Mouse (Mus musculus) intestine, embryonic 16.5 days (tissue): Measurements from ENCODE around the gene Igsf8. TPM values are rescaled to one million over a fixed set of nuclear protein-coding genes. Genes with fewer than 3 reads are reported as not detected.
"Not testable (repeated sequence)": the region's sequence is repeated elsewhere in the genome, so short reads cannot be mapped to it uniquely, and the experiment has no call there.

Source experiments
- ATAC-seq: fragments of 200-750 bp; cut with Nextera tagmentation; 2 replicates; pipeline ENCODE4 v1.8.0; 2017; ENCODE audit warnings: moderate TSS enrichment, moderate library complexity
- H3K27ac ChIP-seq: fragments of 300-500 bp; sonication (generic); 2 replicates; pipeline ENCODE4 v1.5.1; 2014; ENCODE audit warnings: mild to moderate bottlenecking, low read length
- H3K27me3 ChIP-seq: fragments of 300-500 bp; sonication (generic); replicated peaks from 2 replicates; pipeline ENCODE4 v1.6.1; 2014; ENCODE audit warnings: low read length, control low read depth, mixed read lengths; ENCODE audit not compliant: control insufficient read depth, insufficient read depth
- H3K36me3 ChIP-seq: fragments of 300-500 bp; sonication (generic); 2 replicates; pipeline ENCODE4 v1.6.1; 2014; ENCODE audit warnings: low read length, control low read depth; ENCODE audit not compliant: control insufficient read depth, insufficient read depth
- H3K4me1 ChIP-seq: fragments of 300-500 bp; sonication (generic); 2 replicates; pipeline ENCODE4 v1.6.1; 2014; ENCODE audit warnings: low read length, control low read depth, mixed read lengths; ENCODE audit not compliant: control insufficient read depth, insufficient read depth
- H3K4me2 ChIP-seq: fragments of 300-500 bp; sonication (generic); 2 replicates; pipeline ENCODE4 v1.6.1; 2014; ENCODE audit warnings: low read depth, low read length, control low read depth
- H3K4me3 ChIP-seq: fragments of 300-500 bp; sonication (generic); 2 replicates; pipeline ENCODE4 v1.5.1; 2014; ENCODE audit warnings: mild to moderate bottlenecking, low read length
- H3K9ac ChIP-seq: fragments of 300-500 bp; sonication (generic); 2 replicates; pipeline ENCODE4 v1.6.1; 2014; ENCODE audit warnings: low read depth, low read length
- H3K9me3 ChIP-seq: fragments of 300-500 bp; sonication (generic); 2 replicates; pipeline ENCODE4 v1.6.1; 2016; ENCODE audit warnings: low read length, control low read depth; ENCODE audit not compliant: control insufficient read depth
- WGBS: fragments of 180-500 bp; shearing (Covaris S2); extraction: QIAGEN DNeasy Blood & Tissue Kit; methylation state at CpG from one replicate; pipeline ENCODE4 v1.1.7; 2014; 5-methylcytosine and 5-hydroxymethylcytosine counted together
- polyA plus RNA-seq: library from polyadenylated mRNA; unstranded; fragments of >200 nt; fragmentation: Nextera tagmentation; extraction: Ambion mirVana; gene quantifications from 2 replicates; pipeline ENCODE4 v1.2.1, GENCODE M21; 2015

The Igsf8 gene
- polyA plus RNA-seq, 1 experiment from 2014 or later: 45.2 TPM

DNA sequence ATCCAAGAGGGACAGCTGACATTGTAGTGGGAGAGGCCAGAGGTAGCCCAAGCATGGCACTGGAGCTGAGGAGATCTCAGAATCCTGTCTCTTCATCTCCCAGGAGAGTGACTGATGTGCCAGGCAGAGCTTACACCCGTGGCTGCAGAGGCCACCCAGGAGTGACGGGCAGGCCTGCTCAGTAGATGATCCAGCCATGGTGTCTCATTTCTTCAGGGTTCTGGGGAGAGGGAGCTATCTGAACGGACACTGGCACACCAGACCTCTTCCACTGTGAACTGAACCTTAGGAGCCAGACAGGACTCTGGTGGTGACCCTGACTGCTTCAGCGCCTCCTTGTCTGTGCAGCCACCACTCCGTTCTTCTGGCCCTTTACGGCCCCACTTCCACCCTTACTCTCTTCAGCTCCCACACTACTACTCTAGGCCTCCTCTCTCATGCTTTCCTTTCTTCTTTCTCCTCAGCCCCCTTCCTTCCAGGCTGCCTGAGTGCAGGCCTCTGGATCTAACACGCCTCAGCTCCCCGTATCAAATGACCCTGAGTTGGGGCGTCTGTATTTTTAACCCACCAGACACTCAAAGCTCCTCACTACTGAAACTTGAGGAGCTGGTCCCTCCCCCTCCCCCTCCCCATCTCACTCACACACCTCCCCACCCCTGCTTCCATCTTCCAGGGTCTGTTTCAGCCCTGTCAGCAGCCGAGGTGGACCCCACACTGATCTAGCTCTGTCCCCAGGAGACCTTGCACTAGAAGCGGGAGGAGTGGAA lies 40.0 kb upstream of the Igsf8 start:
- Histone ChIP-seq H3K36me3 (no peaks in the 10 kb centered on the region), H3K4me3 (no peak overlapping the region), H3K27ac (peak overlapping the region; percentile 46), H3K27me3 (no peaks in the 10 kb centered on the region), H3K9ac (no peak overlapping the region; the same call in 1 of the 2 replicates), H3K9me3 (no peaks in the 10 kb centered on the region), H3K4me2 (no peak overlapping the region), H3K4me1 (peaks cover 18% of the 10 kb centered on the region)
- no peak for ATAC-seq
- WGBS: 49% methylated on average over 11 of the region's 11 CpGs

- no peak overlapping the region for H3K9ac ChIP-seq
- H3K27me3 ChIP-seq: no peaks in the 10 kb centered on the region
Observed at GRCm38 (mm10) chr1:172228209-172228608, 33.2 kb upstream of the Igsf8 start.

GRCm38 (mm10) chr1:172229215-172229614 lies 32.2 kb upstream of the Igsf8 start:
- Histone ChIP-seq H3K4me2 (no peak overlapping the region), H3K27me3 (no peaks in the 10 kb centered on the region), H3K4me3 (no peak overlapping the region), H3K9ac (no peak overlapping the region), H3K36me3 (no peaks in the 10 kb centered on the region), H3K27ac (no peak overlapping the region), H3K9me3 (no peaks in the 10 kb centered on the region), H3K4me1 (no peaks in the 10 kb centered on the region)
- 92% methylated on average over 1 of the region's 1 CpGs for WGBS
- ATAC-seq: no peak

More at GRCm38 (mm10) chr1:172228209-172228608, 33.2 kb upstream of the Igsf8 start:
- H3K4me2 ChIP-seq: no peak overlapping the region
- no peak overlapping the region for H3K4me3 ChIP-seq
- ATAC-seq: no peak
- H3K4me1 ChIP-seq: no peaks in the 10 kb centered on the region
- H3K9me3 ChIP-seq: no peaks in the 10 kb centered on the region
- no peak overlapping the region for H3K27ac ChIP-seq
- H3K36me3 ChIP-seq: no peaks in the 10 kb centered on the region
- WGBS: 80% methylated on average over 2 of the region's 2 CpGs

DNA sequence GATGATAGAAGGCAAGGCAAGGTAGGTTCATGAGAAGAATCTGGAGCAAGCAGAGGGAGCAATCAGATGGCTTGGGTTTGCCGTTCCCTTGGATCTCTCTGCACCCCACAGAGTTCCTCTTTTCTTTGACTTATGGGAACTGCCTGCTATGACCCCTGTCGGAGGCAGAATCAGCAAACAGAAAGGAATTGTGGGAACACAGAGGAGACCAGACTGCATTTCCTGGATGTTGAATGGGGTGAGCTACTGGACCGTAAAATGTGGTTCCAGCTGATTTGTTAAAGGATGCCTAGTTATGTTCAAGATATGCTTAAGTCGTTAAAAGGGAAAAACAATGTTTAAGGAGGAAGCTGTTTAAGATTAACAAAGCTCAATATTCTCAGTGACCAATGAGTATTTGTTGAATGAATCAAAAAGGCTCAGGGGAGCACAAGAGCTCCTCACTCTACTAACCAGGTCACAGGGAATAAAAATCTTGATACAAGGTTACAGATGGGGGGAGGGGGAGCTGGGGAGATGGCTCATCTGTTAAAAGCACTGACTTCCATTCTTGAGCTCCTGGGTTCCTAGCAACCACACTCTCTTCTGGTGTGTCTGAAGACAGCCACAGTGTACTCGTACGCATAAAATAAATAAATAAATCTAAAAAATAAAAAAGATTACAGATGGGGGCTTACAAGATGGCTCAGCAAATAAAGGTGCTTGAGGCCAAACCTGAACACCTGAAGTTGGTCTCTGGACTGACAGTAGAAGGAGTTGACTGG lies 20.3 kb upstream of the Igsf8 start:
- H3K4me3 ChIP-seq: no peak overlapping the region
- no peak for ATAC-seq
- peaks cover 5% of the 10 kb centered on the region; the same call in 1 of the 2 replicates for H3K27me3 ChIP-seq
- H3K9me3 ChIP-seq: no peaks in the 10 kb centered on the region
- H3K9ac ChIP-seq: no peak overlapping the region
- H3K4me2 ChIP-seq: no peak overlapping the region
- no peaks in the 10 kb centered on the region for H3K36me3 ChIP-seq
- 62% methylated on average over 6 of the region's 6 CpGs for WGBS
- no peak overlapping the region for H3K27ac ChIP-seq
- no peaks in the 10 kb centered on the region for H3K4me1 ChIP-seq

GRCm38 (mm10) chr1:172242401-172242800 lies 19.0 kb upstream of the Igsf8 start:
- Histone ChIP-seq H3K36me3 (no peaks in the 10 kb centered on the region), H3K9me3 (no peaks in the 10 kb centered on the region), H3K4me3 (no peak overlapping the region), H3K4me2 (no peak overlapping the region), H3K4me1 (no peaks in the 10 kb centered on the region), H3K27me3 (peaks cover 5% of the 10 kb centered on the region; the same call in 1 of the 2 replicates), H3K27ac (no peak overlapping the region), H3K9ac (no peak overlapping the region)
- WGBS: 50% methylated on average over 2 of the region's 2 CpGs
- ATAC-seq: no peak

DNA sequence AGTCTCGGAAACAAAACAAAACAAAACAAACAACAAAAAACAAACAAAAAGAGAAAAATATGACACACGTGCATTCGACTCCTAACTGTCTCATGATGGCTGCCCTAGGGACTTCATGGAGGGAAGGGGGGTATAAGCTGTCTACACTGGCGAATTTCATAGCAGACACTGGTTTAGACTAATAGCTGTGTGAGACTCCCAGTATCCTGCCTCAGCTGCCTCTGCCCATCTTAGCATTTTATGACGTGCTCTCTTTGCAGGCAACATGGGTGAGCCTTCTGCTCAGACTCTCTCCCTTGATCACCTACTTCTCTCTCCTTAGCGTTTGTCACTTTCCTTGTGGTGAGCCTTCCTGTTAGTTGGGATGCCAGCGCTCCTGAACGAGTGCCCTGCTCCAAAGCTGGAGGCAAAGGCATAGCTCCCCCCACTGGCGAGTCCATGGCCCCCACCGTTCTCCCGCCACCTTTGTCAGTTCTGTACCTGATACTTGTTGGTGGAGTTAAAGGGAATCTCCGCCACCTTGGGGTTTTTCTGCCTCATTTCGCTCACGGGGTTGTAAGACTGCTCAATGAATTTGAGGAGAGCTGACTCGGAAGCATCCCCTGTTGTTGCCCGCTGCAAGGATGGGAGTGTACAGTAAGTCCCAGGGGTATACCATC lies 17.8 kb upstream of the Igsf8 start:
- Histone ChIP-seq H3K4me3 (no peak overlapping the region), H3K36me3 (no peaks in the 10 kb centered on the region), H3K9ac (no peak overlapping the region), H3K27ac (no peak overlapping the region), H3K4me2 (no peak overlapping the region; the same call in 1 of the 2 replicates), H3K4me1 (no peaks in the 10 kb centered on the region), H3K27me3 (peaks cover 5% of the 10 kb centered on the region; the same call in 1 of the 2 replicates), H3K9me3 (no peaks in the 10 kb centered on the region)
- WGBS: 28% methylated on average over 16 of the region's 16 CpGs
- ATAC-seq: no peak

GRCm38 (mm10) chr1:172244645-172245044 lies 16.8 kb upstream of the Igsf8 start:
- not testable (repeated sequence) for ATAC-seq, H3K27me3 ChIP-seq, H3K4me1 ChIP-seq, H3K4me3 ChIP-seq, H3K9ac ChIP-seq, H3K27ac ChIP-seq, H3K4me2 ChIP-seq, H3K9me3 ChIP-seq, H3K36me3 ChIP-seq
- 42% methylated on average over 23 of the region's 23 CpGs for WGBS

- no peak for ATAC-seq
- H3K36me3 ChIP-seq: no peaks in the 10 kb centered on the region
- WGBS: 69% methylated on average over 4 of the region's 4 CpGs
Observed at GRCm38 (mm10) chr1:172247216-172247615, 14.2 kb upstream of the Igsf8 start.

GRCm38 (mm10) chr1:172247679-172248078 lies 13.8 kb upstream of the Igsf8 start:
- H3K27me3 ChIP-seq: peaks cover 5% of the 10 kb centered on the region; the same call in 1 of the 2 replicates
- no peak for ATAC-seq
- H3K27ac ChIP-seq: no peak overlapping the region
- no peak overlapping the region for H3K4me3 ChIP-seq
- 51% methylated on average over 2 of the region's 2 CpGs for WGBS
- no peaks in the 10 kb centered on the region for H3K4me1 ChIP-seq
- H3K9ac ChIP-seq: no peak overlapping the region
- no peaks in the 10 kb centered on the region for H3K36me3 ChIP-seq
- no peaks in the 10 kb centered on the region for H3K9me3 ChIP-seq
- H3K4me2 ChIP-seq: no peak overlapping the region

More at GRCm38 (mm10) chr1:172247216-172247615, 14.2 kb upstream of the Igsf8 start:
- no peak overlapping the region for H3K27ac ChIP-seq
- no peaks in the 10 kb centered on the region for H3K9me3 ChIP-seq
- H3K4me1 ChIP-seq: no peaks in the 10 kb centered on the region
- H3K9ac ChIP-seq: no peak overlapping the region
- no peak overlapping the region for H3K4me3 ChIP-seq
- H3K27me3 ChIP-seq: peaks cover 5% of the 10 kb centered on the region; the same call in 1 of the 2 replicates
- H3K4me2 ChIP-seq: no peak overlapping the region
